Mouse (Mus musculus): Measurements from ENCODE around the gene Ppfia1.

Ppfia1 gene

DNA sequence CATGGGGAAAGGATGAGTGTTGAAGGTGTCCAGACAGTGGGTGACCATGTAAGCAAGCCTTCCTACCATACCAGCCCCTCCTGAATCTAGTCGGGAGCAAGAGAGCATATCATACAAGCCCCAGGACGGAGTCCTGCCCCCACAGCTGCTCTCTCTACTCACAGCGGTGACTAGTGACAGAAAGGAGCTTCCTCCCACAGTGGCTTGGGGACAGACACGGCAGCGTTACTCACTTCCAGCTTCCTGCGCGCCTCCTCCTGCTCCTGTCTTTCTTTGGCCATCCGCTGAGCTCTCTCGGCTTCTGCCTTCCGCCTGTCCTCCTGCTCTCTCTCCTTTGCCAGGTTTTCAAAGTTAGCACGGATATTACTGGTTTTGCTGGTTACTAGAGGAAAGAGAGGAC lies 112.1 kb downstream of the Ppfia1 start:
- no peak for DNase-seq (ENCODE audit: extremely low spot score, low read depth, low spot score)

DNA sequence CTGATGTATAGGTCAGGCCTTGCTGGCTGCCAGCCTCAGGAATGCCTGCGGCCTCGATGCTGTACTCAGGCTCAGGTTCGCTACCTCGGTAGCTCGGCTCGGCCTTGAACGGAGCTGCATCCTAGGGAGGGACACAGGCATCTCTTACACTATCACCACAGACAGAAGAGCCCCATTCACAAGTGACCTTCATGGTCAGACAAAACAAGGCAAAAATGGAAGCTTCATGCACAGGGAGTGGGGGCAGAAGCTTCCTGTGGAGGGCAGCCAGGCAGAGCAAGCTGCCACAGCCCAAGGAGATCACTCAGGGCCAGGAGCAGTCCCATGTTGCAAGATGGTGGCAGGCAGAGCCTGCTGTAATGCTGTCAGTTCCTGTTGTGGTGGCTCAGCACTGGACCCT lies 114.7 kb downstream of the Ppfia1 start:
- DNase-seq (ENCODE audit: extremely low spot score, low read depth, low spot score): no peak

DNA sequence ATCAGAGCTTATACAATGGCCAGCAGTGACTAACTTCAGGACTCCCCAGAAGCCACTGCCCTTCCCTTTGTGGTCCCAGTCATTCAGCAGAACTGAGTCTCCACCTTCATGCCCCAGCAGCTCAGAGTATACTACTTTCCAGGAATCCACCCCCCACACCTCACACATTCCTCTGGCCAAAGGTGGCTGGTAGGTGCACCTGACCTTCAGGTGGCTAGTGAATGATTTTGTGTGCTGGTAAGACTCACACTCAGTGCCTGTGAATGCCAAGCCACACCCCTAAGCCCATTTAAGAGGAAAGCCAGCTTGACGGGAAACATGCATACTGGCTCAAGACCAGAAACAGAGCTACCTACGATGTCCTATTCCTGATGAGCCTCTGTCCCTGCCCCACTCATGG lies 120.6 kb downstream of the Ppfia1 start:
- DNase-seq (ENCODE audit: extremely low spot score, low read depth, low spot score): no peak

DNA sequence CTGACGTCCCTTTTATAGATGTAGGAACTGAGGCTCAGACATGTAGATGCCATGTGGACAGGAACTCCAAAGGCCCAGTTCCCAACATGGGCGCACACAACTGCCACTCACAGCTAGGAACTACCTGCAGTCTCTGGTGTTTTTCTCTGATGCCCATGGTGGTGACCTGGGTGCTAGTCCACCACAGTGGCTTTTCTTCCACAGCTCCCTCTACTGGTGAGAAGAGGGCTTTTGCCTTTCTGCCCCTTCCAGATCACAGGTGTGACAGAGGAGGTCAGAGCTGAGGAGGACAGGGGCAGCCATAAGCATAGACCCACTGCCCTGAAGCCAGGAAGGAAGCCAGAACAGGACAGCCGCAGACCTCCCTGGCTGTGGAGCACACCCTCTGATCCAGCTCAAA lies 126.1 kb downstream of the Ppfia1 start:
- DNase-seq (ENCODE audit: extremely low spot score, low read depth, low spot score): no peak

All from hindlimb bud, embryonic 11.5 days (tissue).